17 mouse cellular contexts compared by ENCODE assay signal in the genomic region with DNA sequence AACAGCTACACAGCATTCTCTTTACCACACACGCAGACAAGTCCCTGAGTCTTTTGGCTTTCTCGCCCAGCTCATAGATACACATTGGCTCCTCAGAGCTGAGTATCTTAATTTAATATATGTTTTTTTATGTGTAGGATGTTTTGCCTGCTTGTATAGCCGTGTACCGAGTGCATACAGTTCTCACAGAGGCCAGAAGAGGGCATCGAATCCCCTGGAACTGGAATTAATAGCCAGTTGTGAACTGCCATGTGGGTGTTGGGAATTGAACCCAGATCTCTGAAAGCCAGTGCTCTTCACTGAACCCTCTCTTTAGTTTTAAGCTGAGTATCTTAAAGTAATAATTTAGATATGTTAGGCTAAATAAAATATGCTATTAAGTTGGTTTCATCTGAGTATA. TPM values are rescaled to one million over a fixed set of nuclear protein-coding genes. Genes with fewer than 3 reads are reported as not detected.
DNase-seq lines count a peak whose midpoint lies in the region; TF ChIP-seq lines count a peak whose summit lies in the region.
"Had no signal": no experiment of that assay in that cellular context is flagged by ENCODE, and none has a peak within 500 bp of the region (broad histone marks: within the 10 kb centered on the region; RNA-seq: fewer than 3 reads in every experiment).

No protein-coding gene starts in this region.

- no peak for DNase-seq in layer of hippocampus, adult 2 months (ENCODE audit: low spot score in 2 of 2)
- no peak for DNase-seq in layer of hippocampus, adult 9-11 months
- DNase-seq in 3T3-L1 (ENCODE audit: low read depth, low spot score): peak; percentile 38
- peak; percentile 29 for DNase-seq in 416B (ENCODE audit: low read depth)
- DNase-seq in R1 (ENCODE audit: low read depth, low spot score): peak; percentile 35
- no peak for DNase-seq in limb, embryonic 10.5 days (ENCODE audit: low spot score)
- no peak for DNase-seq in frontal cortex, postnatal 25 days (ENCODE audit: low spot score in 2 of 2)
- DNase-seq: cerebellum, adult 9-11 months had no signal

- peaks cover 12% of the 10 kb centered on the region for H3K4me1 ChIP-seq in limb, embryonic 10.5 days

- H3K36me3 ChIP-seq in limb, embryonic 10.5 days: peaks cover 71% of the 10 kb centered on the region

- no peaks in the 10 kb centered on the region for H3K9me3 ChIP-seq in limb, embryonic 10.5 days (replicated peaks)
- H3K9me3 ChIP-seq: lung, embryonic 15.5 days; neural tube, embryonic 15.5 days had no signal

- peak; percentile 68 for TF ChIP-seq CTCF in layer of hippocampus, adult 2 months (conservative IDR thresholded peaks at IDR 0.05)

- H3K4me3 ChIP-seq in layer of hippocampus, adult 2 months: no peak overlapping the region
- H3K4me3 ChIP-seq in limb, embryonic 10.5 days: no peak overlapping the region
- H3K4me3 ChIP-seq: lung, embryonic 15.5 days; neural tube, embryonic 15.5 days had no signal

- 93% methylated on average over 5 of the region's 5 CpGs for WGBS in limb, embryonic 10.5 days

- H3K27me3 ChIP-seq in limb, embryonic 10.5 days (ENCODE audit: low read depth, poor library complexity, severe bottlenecking): no peaks in the 10 kb centered on the region
- H3K27me3 ChIP-seq: lung, embryonic 15.5 days; neural tube, embryonic 15.5 days had no signal

- H3K27ac ChIP-seq in layer of hippocampus, adult 2 months: no peak overlapping the region
- no peak overlapping the region for H3K27ac ChIP-seq in limb, embryonic 10.5 days
- H3K27ac ChIP-seq: lung, embryonic 15.5 days; neural tube, embryonic 15.5 days had no signal

RNA-seq across cellular contexts. Expression of a gene that starts 5.4 kb away (rescaled TPM):
- 10 to 100 TPM; 19.5 to 19.8 TPM for total RNA-seq in layer of hippocampus, adult 2 months (2021)
- polyA plus RNA-seq in limb, embryonic 10.5 days (2016; fragmentation: Nextera tagmentation; extraction: Ambion mirVana): 13.3 and 15.4 TPM in 2 replicates

RNA-seq across cellular contexts. Expression of a gene that starts 22.2 kb away (rescaled TPM):
- total RNA-seq in layer of hippocampus, adult 2 months (2021): under 1 TPM in 1 of 2 experiments, not detected in 1; 0.27 TPM
- polyA plus RNA-seq in limb, embryonic 10.5 days (2016; fragmentation: Nextera tagmentation; extraction: Ambion mirVana): 0.99 and 1.0 TPM in 2 replicates
- total RNA-seq: gastrocnemius, postnatal 4 days had no signal
- polyA plus RNA-seq: heart, postnatal 0 days; inflammation-experienced regulatory T-cells, adult 6 months had no signal

RNA-seq across cellular contexts. Expression of a gene that starts 22.7 kb away (rescaled TPM):
- 1 to 10 TPM; 4.4 to 4.9 TPM for total RNA-seq in layer of hippocampus, adult 2 months (2021)
- polyA plus RNA-seq in limb, embryonic 10.5 days (2016; fragmentation: Nextera tagmentation; extraction: Ambion mirVana): 4.3 and 5.4 TPM in 2 replicates

RNA-seq across cellular contexts. Expression of a gene that starts 40.6 kb away (rescaled TPM):
- total RNA-seq in layer of hippocampus, adult 2 months (2021): 1 to 10 TPM; 3.5 to 5.7 TPM
- polyA plus RNA-seq in limb, embryonic 10.5 days (2016; fragmentation: Nextera tagmentation; extraction: Ambion mirVana): 0.48 and 0.59 TPM in 2 replicates
- polyA plus RNA-seq: activated CD4-positive, CD25-positive, alpha-beta regulatory T cell, adult 4 months had no signal

RNA-seq across cellular contexts. Expression of a gene that starts 49.7 kb away (rescaled TPM):
- total RNA-seq in layer of hippocampus, adult 2 months (2021): not detected
- polyA plus RNA-seq in limb, embryonic 10.5 days (2016; fragmentation: Nextera tagmentation; extraction: Ambion mirVana): not detected in 2 replicates
- total RNA-seq: gastrocnemius, postnatal 4 days had no signal
- polyA plus RNA-seq: activated CD4-positive, CD25-positive, alpha-beta regulatory T cell, adult 4 months; embryonic facial prominence, embryonic 14.5 days; forebrain, embryonic 14.5 days; heart, postnatal 0 days; inflammation-experienced regulatory T-cells, adult 6 months; lung, embryonic 15.5 days; neural tube, embryonic 15.5 days; stomach, embryonic 14.5 days had no signal

Comparison
In these comparisons a context has a peak if more than half of its experiments do, and no peak if none do; other contexts are left out.
1. DNase-seq: peak in 3T3-L1 (single experiment), 416B (single experiment) and R1 (single experiment); none in layer of hippocampus, adult 2 months (0 of 2), layer of hippocampus, adult 9-11 months (single experiment), limb, embryonic 10.5 days (single experiment) and frontal cortex, postnatal 25 days (0 of 2).